Mouse (Mus musculus) intestine, postnatal 0 days (tissue): ENCODE data around the gene Slc38a11. TPM values are rescaled to one million over a fixed set of nuclear protein-coding genes. Genes with fewer than 3 reads are reported as not detected.

Experiments used
- ATAC-seq: fragments of 200-750 bp; cut with Nextera tagmentation; 2 replicates; pipeline ENCODE4 v1.8.0; 2017; ENCODE audit warnings: mild to moderate bottlenecking, moderate TSS enrichment, moderate library complexity
- H3K27ac ChIP-seq: fragments of 300-500 bp; sonication (generic); 2 replicates; pipeline ENCODE4 v1.5.1; 2014; ENCODE audit warnings: mild to moderate bottlenecking, low read depth, low read length, moderate library complexity
- H3K27me3 ChIP-seq: fragments of 300-500 bp; sonication (generic); replicated peaks from 2 replicates; pipeline ENCODE4 v1.6.1; 2014; ENCODE audit warnings: low read length, mixed read lengths; ENCODE audit not compliant: control insufficient read depth, insufficient read depth
- H3K36me3 ChIP-seq: fragments of 300-500 bp; sonication (generic); 2 replicates; pipeline ENCODE4 v1.6.1; 2014; ENCODE audit warnings: mild to moderate bottlenecking, moderate library complexity; ENCODE audit not compliant: control insufficient read depth, insufficient read depth
- H3K4me1 ChIP-seq: fragments of 300-500 bp; sonication (generic); replicated peaks from 2 replicates; pipeline ENCODE4 v1.6.1; 2014; ENCODE audit warnings: antibody characterized with exemption, low read length, mixed read lengths; ENCODE audit not compliant: control insufficient read depth, insufficient read depth
- H3K4me2 ChIP-seq: fragments of 300-500 bp; sonication (generic); replicated peaks from 2 replicates; pipeline ENCODE4 v1.6.1; 2014; ENCODE audit warnings: low read depth, mild to moderate bottlenecking, moderate library complexity
- H3K4me3 ChIP-seq: fragments of 300-500 bp; sonication (generic); 2 replicates; pipeline ENCODE4 v1.5.1; 2014; ENCODE audit warnings: low read depth, low read length
- H3K9ac ChIP-seq: fragments of 300-500 bp; sonication (generic); 2 replicates; pipeline ENCODE4 v1.6.1; 2014; ENCODE audit warnings: mild to moderate bottlenecking, low read depth, low read length
- H3K9me3 ChIP-seq: fragments of 300-500 bp; sonication (generic); 2 replicates; pipeline ENCODE4 v1.6.1; 2016; ENCODE audit warnings: mixed run types; ENCODE audit not compliant: control insufficient read depth
- CTCF ChIP-seq: sonication (generic); IDR thresholded peaks from 2 replicates; pipeline ENCODE4 v1.5.1; 2016; ENCODE audit warnings: low read depth, mild to moderate bottlenecking, control low read depth, antibody characterized with exemption, moderate library complexity
- WGBS: fragments of 180-500 bp; shearing (Covaris S2); extraction: QIAGEN DNeasy Blood & Tissue Kit; methylation state at CpG from one replicate; pipeline ENCODE4 v1.1.7; 2014; 5-methylcytosine and 5-hydroxymethylcytosine counted together
- microRNA-seq: library from miRNA; unstranded; fragments of <30 nt; microRNA quantifications from one replicate; pipeline ENCODE4, GENCODE M21; 2016
- polyA plus RNA-seq: library from polyadenylated mRNA; unstranded; fragments of >200 nt; fragmentation: Nextera tagmentation; extraction: Ambion mirVana; gene quantifications from 2 replicates; pipeline ENCODE4 v1.2.1, GENCODE M21; 2015

The Slc38a11 gene
- polyA plus RNA-seq, 1 experiment from 2014 or later: 0.50 TPM

DNA sequence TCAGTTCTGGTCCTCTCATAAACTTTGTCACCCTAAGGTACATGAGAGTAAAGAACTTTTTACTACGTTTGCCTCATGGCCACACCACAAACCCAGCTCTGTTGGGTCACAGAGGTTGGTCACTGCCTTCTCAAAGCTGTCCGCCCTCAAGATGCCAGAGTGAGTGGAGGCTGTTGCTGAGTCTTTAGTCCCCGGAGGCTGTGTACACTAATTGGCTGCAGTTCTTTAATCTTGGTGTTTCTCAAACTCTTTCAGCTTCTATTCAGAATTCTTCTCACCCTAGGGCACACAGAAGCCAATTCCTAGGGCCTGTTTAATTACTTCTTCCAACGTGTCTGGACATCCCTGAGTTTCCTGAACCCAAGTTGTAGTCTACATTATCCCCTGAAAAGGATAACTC, 96.0 kb downstream of the Slc38a11 start:
- no peak for ATAC-seq
- no peak for TF ChIP-seq CTCF
- 64% methylated on average over 4 of the region's 4 CpGs for WGBS
- no peak overlapping the region for H3K4me2 ChIP-seq
- no peak overlapping the region for H3K9ac ChIP-seq
- no peaks in the 10 kb centered on the region for H3K36me3 ChIP-seq
- H3K4me1 ChIP-seq: no peaks in the 10 kb centered on the region
- no peak overlapping the region for H3K4me3 ChIP-seq
- H3K27ac ChIP-seq: no peak overlapping the region
- H3K9me3 ChIP-seq: no peaks in the 10 kb centered on the region
- no peaks in the 10 kb centered on the region for H3K27me3 ChIP-seq

DNA sequence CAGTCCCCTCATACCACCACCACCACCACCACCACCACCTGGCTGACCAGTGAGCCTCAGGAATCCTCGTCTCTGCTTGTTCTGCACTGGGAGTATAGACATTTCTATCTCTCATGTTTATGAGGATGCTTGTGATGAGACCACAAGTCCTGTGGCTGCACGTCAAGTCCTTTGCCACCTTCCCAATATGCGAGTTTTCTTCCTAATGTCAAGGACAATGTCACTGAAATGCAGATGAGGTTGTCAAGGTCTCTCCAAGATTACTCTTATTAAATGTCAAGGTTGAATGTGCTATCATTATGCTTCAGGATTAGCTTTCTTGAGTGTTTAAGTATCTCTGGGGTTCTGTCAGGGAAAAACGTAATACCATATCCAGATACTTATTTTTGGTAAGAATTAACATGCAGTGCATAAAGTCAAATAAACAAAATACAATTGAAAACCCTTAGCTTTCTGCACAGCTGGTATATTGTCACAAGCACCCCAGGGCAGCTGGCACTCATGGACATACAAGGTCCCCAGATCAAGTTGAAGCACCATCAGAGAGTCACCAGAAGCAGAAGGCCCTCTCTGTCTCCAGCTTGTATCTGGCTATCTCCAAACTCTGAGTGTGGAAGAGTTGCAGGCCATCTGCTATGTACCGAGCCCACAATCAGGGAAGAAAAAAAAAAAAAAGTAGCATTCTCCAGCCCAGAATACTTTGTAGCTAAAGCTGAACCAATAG, 97.1 kb downstream of the Slc38a11 start:
- no peak overlapping the region for H3K4me3 ChIP-seq
- H3K9me3 ChIP-seq: no peaks in the 10 kb centered on the region
- ATAC-seq: no peak
- 87% methylated on average over 5 of the region's 5 CpGs for WGBS
- no peaks in the 10 kb centered on the region for H3K27me3 ChIP-seq
- no peak overlapping the region for H3K27ac ChIP-seq
- H3K9ac ChIP-seq: no peak overlapping the region
- H3K4me2 ChIP-seq: no peak overlapping the region
- no peaks in the 10 kb centered on the region for H3K4me1 ChIP-seq
- no peak for TF ChIP-seq CTCF
- no peaks in the 10 kb centered on the region for H3K36me3 ChIP-seq

Small RNA genes within 50 kb of the gene (microRNA-seq; reads per million reads assigned to microRNA genes)
- gene Mir6337: not detected

Other genes with a start within 250 kb of the Slc38a11 start
- 14.2 and 17.3 TPM in 2 replicates for gene Cobll1, start 124.6 kb downstream of the Slc38a11 start, polyA plus RNA-seq
- gene Scn3a, start 203.6 kb upstream of the Slc38a11 start, polyA plus RNA-seq: 1.0 and 1.1 TPM in 2 replicates